ENCODE assay signal across 11 mouse cellular contexts in genomic region chr1:116306555-116306954, GRCm38 (mm10).
DNase-seq lines count a peak whose midpoint lies in the region; ATAC-seq and TF ChIP-seq lines count a peak whose summit lies in the region.
"Had no signal": no experiment of that assay in that cellular context is flagged by ENCODE, and none has a peak within 500 bp of the region (broad histone marks: within the 10 kb centered on the region; RNA-seq: fewer than 3 reads in every experiment).

No protein-coding gene starts in this region.

- WGBS in midbrain, postnatal 0 days, result 54% methylated on average over 3 of the region's 3 CpGs
- WGBS in midbrain, embryonic 16.5 days, result 52% methylated on average over 3 of the region's 3 CpGs
- WGBS in stomach, embryonic 16.5 days, result 37% methylated on average over 3 of the region's 3 CpGs

- no peaks in the 10 kb centered on the region for H3K27me3 ChIP-seq in midbrain, postnatal 0 days (ENCODE audit: insufficient read depth, low read length)
- H3K27me3 ChIP-seq in midbrain, embryonic 16.5 days (ENCODE audit: control insufficient read depth, insufficient read depth, low read depth, low read length), result no peaks in the 10 kb centered on the region
- H3K27me3 ChIP-seq in stomach, embryonic 16.5 days (ENCODE audit: control insufficient read depth, insufficient read depth, low read length), result no peaks in the 10 kb centered on the region
- H3K27me3 ChIP-seq: heart, embryonic 15.5 days; midbrain, embryonic 12.5 days had no signal

- ATAC-seq in midbrain, postnatal 0 days (ENCODE audit: low FRiP score), result no peak
- no peak for ATAC-seq in midbrain, embryonic 16.5 days
- 0 out of 2 replicates have a peak, but pooled peaks have one; percentile 25 for ATAC-seq in stomach, embryonic 16.5 days (ENCODE audit: insufficient read depth, low FRiP score)
- ATAC-seq: intestine, embryonic 16.5 days had no signal

- H3K9ac ChIP-seq in midbrain, postnatal 0 days (replicated peaks; ENCODE audit: low read length, poor library complexity, severe bottlenecking), result no peak overlapping the region
- H3K9ac ChIP-seq in midbrain, embryonic 16.5 days (ENCODE audit: low read depth, low read length), result no peak overlapping the region
- H3K9ac ChIP-seq in stomach, embryonic 16.5 days (ENCODE audit: low read length), result no peak overlapping the region
- H3K9ac ChIP-seq: heart, embryonic 15.5 days; midbrain, embryonic 12.5 days had no signal

- H3K4me2 ChIP-seq in midbrain, postnatal 0 days (ENCODE audit: low read depth, low read length, poor library complexity, severe bottlenecking), result no peak overlapping the region
- no peak overlapping the region for H3K4me2 ChIP-seq in midbrain, embryonic 16.5 days (ENCODE audit: low read length)
- no peak overlapping the region for H3K4me2 ChIP-seq in stomach, embryonic 16.5 days (ENCODE audit: low read depth, low read length)
- H3K4me2 ChIP-seq: heart, embryonic 15.5 days; midbrain, embryonic 12.5 days had no signal

- DNase-seq in gastrocnemius, postnatal 10 days, result peak; percentile 2
- DNase-seq in gastrocnemius, postnatal 36 days, result no peak
- peak; percentile 55 for DNase-seq in midbrain, postnatal 0 days (ENCODE audit: low spot score)
- peak; percentile 10 to 35 for DNase-seq in left cerebral cortex, adult 18-20 months (ENCODE audit: low spot score in 2 of 2)
- DNase-seq in T-cell, adult 2 months (ENCODE audit: low spot score), result no peak
- no peak for DNase-seq in spleen, postnatal 10 days (ENCODE audit: low spot score in 2 of 2)

- H3K4me3 ChIP-seq in midbrain, postnatal 0 days (ENCODE audit: low read depth, low read length), result no peak overlapping the region
- H3K4me3 ChIP-seq in midbrain, embryonic 16.5 days (ENCODE audit: low read depth, low read length), result no peak overlapping the region
- H3K4me3 ChIP-seq in stomach, embryonic 16.5 days (replicated peaks; ENCODE audit: low read length), result no peak overlapping the region
- H3K4me3 ChIP-seq: heart, embryonic 15.5 days; midbrain, embryonic 12.5 days had no signal

- intact Hi-C loops in gastrocnemius, postnatal 36 days (cut with DNase I), result no loop called here

- H3K27ac ChIP-seq in midbrain, postnatal 0 days (ENCODE audit: low read depth, low read length), result no peak overlapping the region
- H3K27ac ChIP-seq in midbrain, embryonic 16.5 days (ENCODE audit: low read length), result no peak overlapping the region
- no peak overlapping the region for H3K27ac ChIP-seq in stomach, embryonic 16.5 days (ENCODE audit: low read length)
- H3K27ac ChIP-seq: heart, embryonic 15.5 days; midbrain, embryonic 12.5 days had no signal

- no peaks in the 10 kb centered on the region for H3K36me3 ChIP-seq in midbrain, postnatal 0 days (ENCODE audit: insufficient read depth, low read length)
- H3K36me3 ChIP-seq in midbrain, embryonic 16.5 days (ENCODE audit: control insufficient read depth, insufficient read depth, low read length), result no peaks in the 10 kb centered on the region
- no peaks in the 10 kb centered on the region for H3K36me3 ChIP-seq in stomach, embryonic 16.5 days (ENCODE audit: control insufficient read depth, insufficient read depth, low read length)
- H3K36me3 ChIP-seq: heart, embryonic 15.5 days; midbrain, embryonic 12.5 days had no signal

- no peaks in the 10 kb centered on the region for H3K4me1 ChIP-seq in midbrain, postnatal 0 days (ENCODE audit: insufficient read depth, low read length)
- no peaks in the 10 kb centered on the region for H3K4me1 ChIP-seq in midbrain, embryonic 16.5 days (ENCODE audit: control insufficient read depth, insufficient read depth, low read length)
- no peaks in the 10 kb centered on the region for H3K4me1 ChIP-seq in stomach, embryonic 16.5 days (ENCODE audit: control insufficient read depth, insufficient read depth, low read length)
- H3K4me1 ChIP-seq: heart, embryonic 15.5 days; midbrain, embryonic 12.5 days had no signal

- no peaks in the 10 kb centered on the region for H3K9me3 ChIP-seq in midbrain, postnatal 0 days (ENCODE audit: low read length)
- no peaks in the 10 kb centered on the region for H3K9me3 ChIP-seq in midbrain, embryonic 16.5 days (replicated peaks; ENCODE audit: control insufficient read depth, low read length, poor library complexity, severe bottlenecking)
- H3K9me3 ChIP-seq in stomach, embryonic 16.5 days (replicated peaks; ENCODE audit: control insufficient read depth, low read length), result no peaks in the 10 kb centered on the region
- H3K9me3 ChIP-seq: heart, embryonic 15.5 days; midbrain, embryonic 12.5 days had no signal

- no peak for TF ChIP-seq CTCF in midbrain, postnatal 0 days (IDR thresholded peaks at IDR 0.05)

Comparison
In these comparisons a context has a peak if more than half of its experiments do, and no peak if none do; other contexts are left out.
1. DNase-seq: peak in gastrocnemius, postnatal 10 days (single experiment), midbrain, postnatal 0 days (single experiment) and left cerebral cortex, adult 18-20 months (2 of 2); none in gastrocnemius, postnatal 36 days (0 of 2), T-cell, adult 2 months (single experiment) and spleen, postnatal 10 days (0 of 2).